Mouse (Mus musculus) gastrocnemius, adult 2 months (tissue): ENCODE results near the gene Atp11a. TPM values are rescaled to one million over a fixed set of nuclear protein-coding genes. Genes with fewer than 3 reads are reported as not detected.
A peak's percentile ranks its signal among the peaks of the same experiment; 100 is the strongest.

Source experiments
- DNase-seq: peaks from one replicate; pipeline ENCODE4 v3.0.0; 2022
- H3K27ac ChIP-seq: fragments of 200-600 bp; 2 replicates; pipeline ENCODE4 v1.8.1; 2022; ENCODE audit warnings: mild to moderate bottlenecking
- H3K4me3 ChIP-seq: fragments of 200-600 bp; 2 replicates; pipeline ENCODE4 v1.8.1; 2022; ENCODE audit warnings: mild to moderate bottlenecking, moderate library complexity
- CTCF ChIP-seq: fragments of 200-600 bp; IDR thresholded peaks from 2 replicates; pipeline ENCODE4 v1.8.1; 2022; ENCODE audit warnings: antibody characterized with exemption, mild to moderate bottlenecking, moderate library complexity
- intact Hi-C: fragments of 180-260 bp; cut with DNase I; formaldehyde crosslinking; loops from one replicate; pipeline ENCODE4 v1.15.1; 2025
- total RNA-seq, 2 experiments: library from RNA; stranded (reverse); gene quantifications; 2 replicates each; pipeline ENCODE4 v1.2.3; 2021

The Atp11a gene
- total RNA-seq, 2 experiments from 2014 or later, result 27.1 to 30.9 TPM

DNA sequence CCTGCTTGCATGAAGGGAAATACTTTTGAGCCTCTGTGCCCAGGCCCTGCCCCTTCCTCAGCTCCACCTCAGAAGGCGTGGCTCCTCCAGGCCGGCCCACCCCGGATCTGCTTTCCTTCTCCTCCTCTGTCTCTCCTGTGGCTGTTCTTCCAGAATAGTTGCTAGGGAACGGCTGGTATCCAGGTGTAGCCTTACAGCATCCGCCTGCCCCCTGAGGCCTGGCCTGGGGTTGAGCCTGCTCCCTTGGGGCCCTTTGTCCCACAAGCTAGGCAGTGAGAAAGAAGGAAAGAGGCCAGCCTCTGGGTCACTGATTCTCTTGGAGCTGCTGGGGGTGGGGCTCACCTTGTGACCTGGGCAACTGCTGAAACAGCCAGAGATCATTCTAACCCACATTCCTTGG, 155.2 kb downstream of the Atp11a start:
- DNase-seq, result no peak
- H3K4me3 ChIP-seq, result no peak overlapping the region
- H3K27ac ChIP-seq, result no peak overlapping the region
- intact Hi-C loops, result no loop called here
- no peak for TF ChIP-seq CTCF

DNA sequence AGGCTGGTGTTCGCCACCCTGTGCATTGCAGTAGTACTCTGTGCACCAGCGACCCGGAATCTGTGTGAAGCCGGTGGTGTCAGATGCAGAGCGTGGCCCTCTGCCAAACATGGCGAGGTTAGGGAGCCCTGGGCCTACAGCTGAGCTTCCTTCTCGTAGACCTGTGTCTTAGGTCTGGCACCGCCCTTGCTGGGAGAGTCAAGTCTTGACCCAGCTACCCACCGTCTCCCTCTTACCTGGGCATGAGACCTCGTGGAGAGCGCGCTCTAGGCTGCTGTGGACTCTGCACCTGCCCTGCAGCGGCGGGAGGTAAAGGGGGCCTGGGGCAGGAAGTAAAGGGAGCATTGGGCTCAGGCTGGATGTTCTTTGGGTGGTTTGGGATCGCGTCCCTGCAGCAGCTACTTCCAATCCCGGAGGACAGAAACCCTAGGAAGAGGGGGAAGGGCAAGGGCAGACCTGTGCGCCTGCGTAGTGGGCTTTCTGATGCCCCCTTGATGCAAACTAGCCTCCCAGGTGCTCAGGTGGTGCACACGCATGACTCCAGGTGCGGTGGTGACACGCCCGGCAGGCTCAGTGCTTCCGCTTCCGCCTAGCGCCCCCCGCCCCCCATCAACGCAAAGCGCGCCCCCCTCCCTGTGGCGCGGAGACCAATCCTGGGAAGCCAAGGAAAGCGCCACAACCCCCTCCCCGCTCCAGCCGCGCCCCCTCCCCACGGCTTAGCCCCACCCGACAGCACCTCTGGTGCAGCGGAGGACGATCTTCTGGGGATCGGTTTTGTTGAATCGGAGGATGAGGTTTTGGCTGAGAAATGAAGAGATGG, 158.6 kb downstream of the Atp11a start:
- Histone ChIP-seq H3K27ac (no peak overlapping the region), H3K4me3 (peak overlapping the region; percentile 26; the same call in 1 of the 2 replicates)
- no peak for TF ChIP-seq CTCF
- intact Hi-C loops, result no loop called here
- no peak for DNase-seq

DNA sequence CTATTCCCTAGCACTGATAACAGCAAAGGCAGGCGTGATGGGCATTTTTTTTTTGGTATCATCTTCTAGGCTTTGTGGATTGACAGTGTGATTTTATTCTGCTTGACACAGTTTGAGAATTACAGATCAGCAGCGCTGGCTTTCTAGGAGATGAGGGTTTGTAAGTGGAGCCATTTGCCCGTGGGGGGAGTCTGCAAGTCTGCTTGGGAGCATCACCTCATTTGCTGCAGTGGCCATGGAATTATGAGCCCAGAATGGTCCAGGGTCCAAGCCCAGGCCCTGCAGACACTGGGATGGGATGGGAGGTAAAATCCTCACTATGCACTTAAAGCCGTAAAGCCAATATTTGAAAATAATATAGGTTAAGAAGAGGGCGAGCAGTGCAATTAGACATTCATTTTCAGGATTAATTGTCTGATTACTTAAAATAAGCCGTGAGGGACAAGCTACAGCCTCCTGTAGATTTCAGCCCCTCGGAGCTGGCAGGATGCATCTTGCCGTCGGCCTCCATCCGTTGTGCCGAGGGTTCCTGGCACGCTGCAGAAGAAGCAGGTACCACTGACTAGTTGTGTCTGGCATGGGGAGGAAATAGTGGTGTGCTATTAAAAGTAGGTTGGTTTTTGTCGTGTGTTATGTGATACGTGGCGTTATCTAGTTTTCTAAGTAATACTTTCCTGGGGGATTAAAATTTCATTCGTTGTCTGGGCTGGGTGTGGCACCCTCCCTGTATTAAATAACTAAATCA, 159.5 kb downstream of the Atp11a start:
- no peak for DNase-seq
- H3K27ac ChIP-seq, result no peak overlapping the region
- TF ChIP-seq CTCF, result no peak
- no peak overlapping the region for H3K4me3 ChIP-seq
- intact Hi-C loops, result no loop called here

DNA sequence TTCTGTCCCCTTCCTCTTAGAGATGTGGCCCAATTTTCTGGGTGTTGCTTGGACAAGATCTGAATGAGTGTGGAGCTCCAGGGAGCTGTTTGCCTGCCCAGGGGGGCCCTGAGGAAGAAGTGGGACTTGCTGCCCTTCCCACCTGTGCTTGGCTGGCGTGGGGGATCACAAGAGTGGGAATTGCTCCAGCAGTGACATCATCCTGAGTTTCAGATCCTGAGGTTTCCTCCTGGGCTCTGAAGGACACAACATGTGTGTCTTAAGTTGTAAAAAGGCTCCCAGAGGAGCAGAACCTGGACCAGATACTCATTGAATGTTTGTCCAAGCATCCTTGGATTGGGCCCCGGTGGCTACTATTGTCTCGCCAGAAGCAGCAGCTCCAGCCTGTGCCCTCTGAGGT, 160.2 kb downstream of the Atp11a start:
- TF ChIP-seq CTCF, result no peak
- intact Hi-C loops, result no loop called here
- DNase-seq, result no peak
- Histone ChIP-seq H3K27ac (no peak overlapping the region), H3K4me3 (no peak overlapping the region)

DNA sequence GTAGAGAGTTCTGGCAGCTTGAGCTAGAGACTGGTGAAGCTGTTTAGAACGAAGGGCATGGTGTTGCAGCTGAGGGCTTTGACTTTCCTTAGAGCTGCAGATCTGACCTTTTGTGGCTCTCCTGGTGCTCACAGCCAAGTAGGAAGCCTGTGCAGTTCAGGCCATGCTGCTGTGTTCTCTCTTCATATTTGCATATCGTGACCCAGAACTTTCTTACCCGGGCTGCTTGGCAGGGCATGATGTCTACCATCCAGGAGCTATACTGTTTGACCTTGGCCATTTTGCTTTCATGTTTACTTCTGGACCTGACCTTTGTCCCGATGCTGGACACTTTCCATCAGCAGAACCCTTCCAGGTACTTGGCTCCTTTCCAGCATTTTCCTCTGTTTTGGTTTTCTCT, 161.0 kb downstream of the Atp11a start:
- no peak for TF ChIP-seq CTCF
- intact Hi-C loops, result no loop called here
- no peak overlapping the region for H3K27ac ChIP-seq
- no peak overlapping the region for H3K4me3 ChIP-seq
- DNase-seq, result no peak

Other genes starting within 250 kb of the Atp11a start
- not detected for gene Spaca7, start 184.0 kb upstream of the Atp11a start, total RNA-seq
- 1 to 10 TPM; 8.6 to 8.9 TPM for gene Tubgcp3, start 84.8 kb upstream of the Atp11a start, total RNA-seq
- gene Mcf2l, start 116.8 kb downstream of the Atp11a start, total RNA-seq, result 10 to 100 TPM; 26.0 to 49.7 TPM